Mouse (Mus musculus): ENCODE results near the gene Siglecg. TPM values are rescaled to one million over a fixed set of nuclear protein-coding genes. Genes with fewer than 3 reads are reported as not detected.

Gene Siglecg
- polyA plus RNA-seq, 1 experiment, result 0.10 TPM

- H3K27me3 ChIP-seq (replicated peaks), result no peaks in the 10 kb centered on the region
- peaks cover 94% of the 10 kb centered on the region for H3K36me3 ChIP-seq (replicated peaks; ENCODE audit: low read length)
- H3K4me3 ChIP-seq (replicated peaks), result no peak overlapping the region
- peaks cover 47% of the 10 kb centered on the region for H3K4me1 ChIP-seq
- TF ChIP-seq GATA1 (IDR thresholded peaks at IDR 0.05; ENCODE audit: borderline replicate concordance, low read length), result no peak
- TF ChIP-seq FLI1 (IDR thresholded peaks at IDR 0.05; ENCODE audit: low read length), result no peak
- H3K9me3 ChIP-seq, result no peaks in the 10 kb centered on the region
Observed at GRCm38 (mm10) chr7:43453599-43454355, 45.8 kb downstream of the Siglecg start.

GRCm38 (mm10) chr7:43454371-43454770 lies 46.4 kb downstream of the Siglecg start:
- no peak for TF ChIP-seq FLI1 (IDR thresholded peaks at IDR 0.05; ENCODE audit: low read length)
- TF ChIP-seq GATA1 (IDR thresholded peaks at IDR 0.05; ENCODE audit: borderline replicate concordance, low read length), result no peak
- Histone ChIP-seq H3K4me1 (peaks cover 41% of the 10 kb centered on the region), H3K9me3 (no peaks in the 10 kb centered on the region), H3K27me3 (replicated peaks) (no peaks in the 10 kb centered on the region), H3K36me3 (replicated peaks; ENCODE audit: low read length) (peaks cover 88% of the 10 kb centered on the region), H3K4me3 (replicated peaks) (no peak overlapping the region)

GRCm38 (mm10) chr7:43462851-43463250 lies 54.8 kb downstream of the Siglecg start, which contains the start of gene Vsig10l:
Vsig10l (plus strand) TSS chr7:43463151.
- TF ChIP-seq GATA1 (IDR thresholded peaks at IDR 0.05; ENCODE audit: borderline replicate concordance, low read length), result no peak
- TF ChIP-seq FLI1 (IDR thresholded peaks at IDR 0.05; ENCODE audit: low read length), result no peak
- Histone ChIP-seq H3K4me3 (replicated peaks) (peak within 1 kb of the TSS; percentile 23), H3K4me1 (peaks cover 45% of the 10 kb centered on the region), H3K9me3 (no peaks in the 10 kb centered on the region), H3K36me3 (replicated peaks; ENCODE audit: low read length) (peaks cover 15% of the 10 kb centered on the region), H3K27me3 (replicated peaks) (peaks cover 11% of the 10 kb centered on the region)

DNA sequence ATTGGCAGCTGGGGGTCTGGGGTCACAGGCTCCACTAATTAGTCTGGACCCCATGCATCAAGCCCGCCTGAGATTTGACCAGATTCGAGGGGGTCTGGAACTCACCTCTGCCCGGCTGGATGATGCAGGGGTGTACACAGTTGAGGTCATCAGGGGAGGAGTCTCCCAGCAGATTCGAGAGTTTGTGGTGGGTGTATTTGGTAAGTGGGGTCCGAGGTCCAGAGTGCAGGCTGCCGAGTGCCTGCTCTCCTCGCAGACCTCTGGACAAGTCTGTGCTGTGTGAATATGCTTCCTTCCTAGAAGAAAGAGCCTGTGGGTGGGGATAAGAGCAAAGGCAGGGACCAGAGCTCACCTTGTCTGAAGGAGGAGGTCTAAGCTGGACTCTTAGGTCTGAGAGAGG lies 56.0 kb downstream of the Siglecg start:
- Histone ChIP-seq H3K36me3 (replicated peaks; ENCODE audit: low read length) (peaks cover 17% of the 10 kb centered on the region), H3K9me3 (no peaks in the 10 kb centered on the region), H3K4me1 (peaks cover 45% of the 10 kb centered on the region), H3K27me3 (replicated peaks) (peaks cover 11% of the 10 kb centered on the region), H3K4me3 (replicated peaks) (no peak overlapping the region)
- TF ChIP-seq GATA1 (IDR thresholded peaks at IDR 0.05; ENCODE audit: borderline replicate concordance, low read length), result no peak
- no peak for TF ChIP-seq FLI1 (IDR thresholded peaks at IDR 0.05; ENCODE audit: low read length)

DNA sequence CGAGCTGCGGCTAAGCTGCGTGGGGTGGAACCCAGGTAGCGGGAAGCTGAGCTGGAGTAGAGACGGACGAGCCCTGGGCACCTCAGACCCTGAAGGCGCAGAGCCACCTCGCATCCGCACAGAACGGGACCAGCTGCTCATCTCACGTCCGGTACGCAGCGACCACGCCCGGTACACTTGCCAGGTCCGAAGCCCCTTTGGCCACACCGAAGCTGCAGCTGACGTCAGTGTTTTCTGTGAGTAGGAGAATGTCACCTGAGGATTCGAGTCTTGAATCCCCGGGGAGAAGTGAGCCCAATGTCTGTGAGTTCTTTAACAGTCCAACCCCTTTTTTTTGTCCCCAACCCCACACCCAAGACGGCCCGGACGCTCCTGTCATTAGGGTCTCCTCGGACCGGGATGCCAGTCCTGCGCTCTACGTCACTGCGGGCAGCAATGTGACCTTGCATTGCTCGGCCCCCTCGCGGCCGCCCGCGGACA lies 56.9 kb downstream of the Siglecg start:
- Histone ChIP-seq H3K4me3 (replicated peaks) (peak overlapping the region; percentile 96), H3K36me3 (replicated peaks; ENCODE audit: low read length) (peaks cover 19% of the 10 kb centered on the region), H3K27me3 (replicated peaks) (peaks cover 11% of the 10 kb centered on the region), H3K9me3 (no peaks in the 10 kb centered on the region), H3K4me1 (peaks cover 42% of the 10 kb centered on the region)
- TF ChIP-seq FLI1 (IDR thresholded peaks at IDR 0.05; ENCODE audit: low read length) (no peak), GATA1 (IDR thresholded peaks at IDR 0.05; ENCODE audit: borderline replicate concordance, low read length) (no peak)

DNA sequence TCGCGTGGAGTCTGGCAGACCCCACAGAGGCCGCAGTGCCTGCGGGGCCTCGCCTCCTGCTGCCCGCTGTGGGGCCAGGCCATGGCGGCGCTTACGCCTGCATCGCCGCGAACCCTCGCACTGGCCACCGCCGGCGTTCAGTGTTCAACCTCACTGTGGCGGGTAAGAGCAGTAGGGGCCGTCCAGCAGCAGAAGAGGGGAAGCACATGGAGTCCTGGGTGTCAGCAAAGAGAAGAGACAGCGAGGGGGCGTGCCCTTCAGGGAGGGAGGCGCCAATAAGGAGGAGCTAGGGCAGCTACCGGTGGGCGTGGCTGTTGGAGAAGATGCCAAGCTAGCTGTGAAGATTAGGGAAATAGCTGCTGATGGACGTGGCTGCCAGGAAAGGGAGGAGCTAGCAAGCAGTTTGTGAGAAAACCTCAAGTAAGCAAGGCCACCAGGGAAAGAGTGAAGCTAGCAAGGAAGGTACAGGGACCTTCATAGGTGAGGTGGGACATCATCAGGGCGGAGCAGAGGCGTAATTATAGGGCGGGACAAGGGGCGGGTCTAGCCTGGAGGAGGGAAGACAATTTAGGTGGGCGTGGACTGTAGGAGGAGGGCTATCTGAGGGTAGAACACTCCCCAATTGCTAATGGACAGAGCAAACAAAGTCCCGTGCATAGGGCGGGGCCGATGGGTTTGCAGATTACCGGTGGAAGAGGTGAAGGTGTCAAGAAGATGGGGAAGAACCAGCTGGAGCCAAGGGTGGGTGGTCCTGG lies 57.5 kb downstream of the Siglecg start:
- Histone ChIP-seq H3K36me3 (replicated peaks; ENCODE audit: low read length) (peaks cover 19% of the 10 kb centered on the region), H3K27me3 (replicated peaks) (peaks cover 11% of the 10 kb centered on the region), H3K4me1 (peaks cover 39% of the 10 kb centered on the region), H3K9me3 (no peaks in the 10 kb centered on the region), H3K4me3 (replicated peaks) (peak overlapping the region; percentile 96)
- TF ChIP-seq GATA1 (IDR thresholded peaks at IDR 0.05; ENCODE audit: borderline replicate concordance, low read length) (no peak), FLI1 (IDR thresholded peaks at IDR 0.05; ENCODE audit: low read length) (no peak)

- Histone ChIP-seq H3K4me3 (replicated peaks) (peak overlapping the region; percentile 96), H3K4me1 (peaks cover 37% of the 10 kb centered on the region), H3K27me3 (replicated peaks) (peaks cover 11% of the 10 kb centered on the region), H3K9me3 (no peaks in the 10 kb centered on the region), H3K36me3 (replicated peaks; ENCODE audit: low read length) (peaks cover 26% of the 10 kb centered on the region)
- TF ChIP-seq FLI1 (IDR thresholded peaks at IDR 0.05; ENCODE audit: low read length) (no peak), GATA1 (IDR thresholded peaks at IDR 0.05; ENCODE audit: borderline replicate concordance, low read length) (no peak)
Observed at GRCm38 (mm10) chr7:43466099-43466694, 58.2 kb downstream of the Siglecg start.

Other genes starting within 250 kb of the Siglecg start
- gene Zfp715, start 94.9 kb upstream of the Siglecg start, polyA plus RNA-seq (2012; ENCODE audit: insufficient read depth, low replicate concordance), result 3.7 TPM in 1 of 2 replicates, not detected in the other
- gene Siglecf, start 56.9 kb upstream of the Siglecg start, polyA plus RNA-seq (2012; ENCODE audit: insufficient read depth, low replicate concordance), result 1.5 and 2.7 TPM in 2 replicates
- 1.4 and 9.3 TPM in 2 replicates for gene Lim2, start 19.5 kb downstream of the Siglecg start, polyA plus RNA-seq (2012; ENCODE audit: insufficient read depth, low replicate concordance)
- gene Nkg7, start 28.9 kb downstream of the Siglecg start, polyA plus RNA-seq (2012; ENCODE audit: insufficient read depth, low replicate concordance), result 2.9 and 10.0 TPM in 2 replicates
- not detected in 2 replicates for gene Cldnd2, start 32.6 kb downstream of the Siglecg start, polyA plus RNA-seq (2012; ENCODE audit: insufficient read depth, low replicate concordance)
- 68.1 and 368 TPM in 2 replicates for gene Etfb, start 35.9 kb downstream of the Siglecg start, polyA plus RNA-seq (2012; ENCODE audit: insufficient read depth, low replicate concordance)
- gene Gm45233, start 35.9 kb downstream of the Siglecg start, polyA plus RNA-seq (2012; ENCODE audit: insufficient read depth, low replicate concordance), result 0.75 TPM in 1 of 2 replicates, not detected in the other
- gene Vsig10l, start 54.9 kb downstream of the Siglecg start, polyA plus RNA-seq (2012; ENCODE audit: insufficient read depth, low replicate concordance), result 3.3 and 9.4 TPM in 2 replicates
- not detected in 2 replicates for gene Iglon5, start 81.9 kb downstream of the Siglecg start, polyA plus RNA-seq (2012; ENCODE audit: insufficient read depth, low replicate concordance)
- not detected in 2 replicates for gene 4931406B18Rik, start 97.7 kb downstream of the Siglecg start, polyA plus RNA-seq (2012; ENCODE audit: insufficient read depth, low replicate concordance)
- 0.35 TPM in 1 of 2 replicates, not detected in the other for gene Cd33, start 136.2 kb downstream of the Siglecg start, polyA plus RNA-seq (2012; ENCODE audit: insufficient read depth, low replicate concordance)
- gene Zfp658, start 154.1 kb downstream of the Siglecg start, polyA plus RNA-seq (2012; ENCODE audit: insufficient read depth, low replicate concordance), result not detected in 2 replicates
- 0.62 TPM in 1 of 2 replicates, not detected in the other for gene Zfp719, start 171.4 kb downstream of the Siglecg start, polyA plus RNA-seq (2012; ENCODE audit: insufficient read depth, low replicate concordance)
- gene Zfp819, start 199.0 kb downstream of the Siglecg start, polyA plus RNA-seq (2012; ENCODE audit: insufficient read depth, low replicate concordance), result not detected in 2 replicates
- gene Ceacam18, start 226.5 kb downstream of the Siglecg start, polyA plus RNA-seq (2012; ENCODE audit: insufficient read depth, low replicate concordance), result 0.86 TPM in 1 of 2 replicates, not detected in the other

All from megakaryocyte, embryonic 14.5 days (primary cell).